Mouse (Mus musculus): ENCODE results near the gene Galnt17.

The Galnt17 gene

GRCm38 (mm10) chr5:131246591-131246990 is 61.7 kb downstream of the Galnt17 start:
- DNase-seq (ENCODE audit: low read depth in 2 of 2, low spot score in 2 of 2), result no peak

DNA sequence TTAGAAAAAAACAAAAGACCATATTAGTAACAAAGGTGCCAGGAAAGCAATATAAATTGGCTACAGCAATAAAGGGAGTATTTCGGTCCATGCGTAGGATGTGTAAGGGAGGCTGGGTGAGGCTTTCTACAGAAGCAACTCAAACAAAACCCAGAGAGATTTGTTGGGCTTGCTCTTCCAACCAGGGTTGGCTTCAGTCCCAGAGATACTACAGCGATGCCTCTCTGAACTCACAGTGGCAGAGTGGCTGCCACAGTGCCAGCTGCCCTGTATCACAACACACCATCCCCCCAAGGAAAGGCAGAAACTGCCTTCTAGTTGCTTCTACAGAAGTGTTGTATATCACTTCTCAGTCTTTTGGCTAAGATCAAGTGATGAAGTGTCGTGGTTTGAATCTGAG is 66.6 kb downstream of the Galnt17 start:
- no peak for DNase-seq (ENCODE audit: low read depth in 2 of 2, low spot score in 2 of 2)

- DNase-seq (ENCODE audit: low read depth in 2 of 2, low spot score in 2 of 2), result no peak
Observed at GRCm38 (mm10) chr5:131239813-131240212, 68.5 kb downstream of the Galnt17 start.

- no peak for DNase-seq (ENCODE audit: low read depth in 2 of 2, low spot score in 2 of 2)
Observed at GRCm38 (mm10) chr5:131236906-131237305, 71.4 kb downstream of the Galnt17 start.

- no peak for DNase-seq (ENCODE audit: low read depth in 2 of 2, low spot score in 2 of 2)
Observed at GRCm38 (mm10) chr5:131233828-131234227, 74.5 kb downstream of the Galnt17 start.

- DNase-seq (ENCODE audit: low read depth in 2 of 2, low spot score in 2 of 2), result no peak
Observed at GRCm38 (mm10) chr5:131231060-131231459, 77.2 kb downstream of the Galnt17 start.

GRCm38 (mm10) chr5:131229744-131230143 is 78.6 kb downstream of the Galnt17 start:
- DNase-seq (ENCODE audit: low read depth in 2 of 2, low spot score in 2 of 2), result no peak

- no peak for DNase-seq (ENCODE audit: low read depth in 2 of 2, low spot score in 2 of 2)
Observed at GRCm38 (mm10) chr5:131223416-131223815, 84.9 kb downstream of the Galnt17 start.

GRCm38 (mm10) chr5:131222498-131223244 is 85.6 kb downstream of the Galnt17 start:
- DNase-seq (ENCODE audit: low read depth in 2 of 2, low spot score in 2 of 2), result no peak

DNA sequence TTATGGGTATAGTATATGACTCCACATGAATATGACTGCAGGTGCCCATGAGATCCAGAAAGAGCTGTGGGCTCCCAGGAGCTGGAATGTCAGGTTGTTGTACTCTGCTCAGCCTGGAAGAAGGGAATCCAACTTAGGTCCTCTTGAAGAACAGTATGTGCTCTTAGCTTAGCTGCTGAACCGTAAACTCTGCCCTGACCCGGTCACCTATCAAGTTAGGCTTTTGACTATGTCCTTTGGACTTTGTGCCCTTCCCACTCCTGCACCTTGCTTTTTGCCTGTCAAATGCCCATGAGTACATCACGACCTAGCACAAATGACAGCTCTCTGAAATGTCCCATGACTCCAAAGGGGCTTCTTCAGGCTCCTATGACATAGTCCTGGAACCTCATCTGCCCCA is 90.1 kb downstream of the Galnt17 start:
- DNase-seq (ENCODE audit: low read depth in 2 of 2, low spot score in 2 of 2), result no peak

DNA sequence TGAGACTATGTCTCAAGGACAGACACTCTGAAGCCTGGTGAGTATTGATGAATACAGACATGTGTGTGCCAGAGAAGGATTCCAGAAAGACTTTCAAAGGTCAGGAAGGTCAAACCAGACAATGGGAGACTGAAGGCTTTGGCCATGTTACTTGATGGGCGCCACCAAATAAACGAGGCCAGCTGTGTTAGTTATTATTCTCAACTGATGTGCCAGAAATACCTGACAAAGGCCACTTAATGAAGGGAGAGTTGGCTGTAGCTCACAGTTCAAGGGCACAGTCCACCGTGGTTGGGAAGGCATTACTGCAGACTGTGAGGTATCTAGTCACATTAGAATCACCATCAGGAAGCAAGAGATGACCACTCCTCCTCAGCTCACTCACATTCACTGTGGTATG is 96.7 kb downstream of the Galnt17 start:
- DNase-seq (ENCODE audit: low read depth in 2 of 2, low spot score in 2 of 2), result no peak

- no peak for DNase-seq (ENCODE audit: low read depth in 2 of 2, low spot score in 2 of 2)
Observed at GRCm38 (mm10) chr5:131201146-131201545, 107.2 kb downstream of the Galnt17 start.

GRCm38 (mm10) chr5:131192311-131192710 is 116.0 kb downstream of the Galnt17 start:
- no peak for DNase-seq (ENCODE audit: low read depth in 2 of 2, low spot score in 2 of 2)

GRCm38 (mm10) chr5:131184566-131184965 is 123.7 kb downstream of the Galnt17 start:
- DNase-seq (ENCODE audit: low read depth in 2 of 2, low spot score in 2 of 2), result no peak

GRCm38 (mm10) chr5:131181231-131181630 is 127.1 kb downstream of the Galnt17 start:
- DNase-seq (ENCODE audit: low read depth in 2 of 2, low spot score in 2 of 2), result no peak

- DNase-seq (ENCODE audit: low read depth in 2 of 2, low spot score in 2 of 2), result no peak
Observed at GRCm38 (mm10) chr5:131180756-131181155, 127.5 kb downstream of the Galnt17 start.

GRCm38 (mm10) chr5:131177851-131178250 is 130.4 kb downstream of the Galnt17 start:
- no peak for DNase-seq (ENCODE audit: low read depth in 2 of 2, low spot score in 2 of 2)

GRCm38 (mm10) chr5:131177168-131177567 is 131.1 kb downstream of the Galnt17 start:
- no peak for DNase-seq (ENCODE audit: low read depth in 2 of 2, low spot score in 2 of 2)

DNA sequence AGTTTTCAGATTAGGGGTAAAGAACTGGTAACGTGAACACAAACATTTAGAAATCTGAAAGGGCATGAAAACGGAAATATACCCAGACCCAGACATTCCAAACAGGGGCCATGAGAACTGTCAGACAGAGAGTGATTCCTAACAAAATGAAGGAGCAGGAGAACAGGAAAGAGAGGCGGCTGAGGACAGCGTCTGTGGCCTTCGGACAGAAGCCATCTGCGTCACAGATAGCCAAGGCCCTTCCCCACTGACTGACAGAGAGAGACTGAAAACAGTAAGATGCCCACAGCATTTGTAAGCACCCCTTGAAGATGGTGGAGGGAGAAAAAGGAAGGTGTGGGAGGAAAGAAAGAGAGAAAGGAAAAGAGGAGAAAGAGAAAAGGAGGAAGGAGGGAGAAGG is 139.1 kb downstream of the Galnt17 start:
- no peak for DNase-seq (ENCODE audit: low read depth in 2 of 2, low spot score in 2 of 2)

DNA sequence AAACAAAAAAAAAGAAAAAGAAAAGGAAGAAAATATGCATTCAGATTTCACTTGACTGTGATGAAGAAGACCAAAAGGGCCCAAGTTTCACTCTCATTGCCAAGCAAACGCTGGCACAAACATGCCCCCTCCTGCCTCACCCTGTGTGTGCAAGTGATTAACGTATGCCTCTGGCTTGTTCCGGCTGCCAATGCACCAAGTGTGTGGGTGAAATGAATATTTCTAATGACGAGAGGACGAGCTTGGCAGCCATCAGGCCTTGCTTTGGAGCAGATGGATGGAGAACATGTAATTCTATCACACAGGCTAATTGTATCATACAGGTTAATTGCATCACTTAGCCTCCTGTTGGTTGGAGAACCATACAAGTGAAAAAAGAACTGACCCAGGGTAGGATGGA is 140.9 kb downstream of the Galnt17 start:
- no peak for DNase-seq (ENCODE audit: low read depth in 2 of 2, low spot score in 2 of 2)

DNA sequence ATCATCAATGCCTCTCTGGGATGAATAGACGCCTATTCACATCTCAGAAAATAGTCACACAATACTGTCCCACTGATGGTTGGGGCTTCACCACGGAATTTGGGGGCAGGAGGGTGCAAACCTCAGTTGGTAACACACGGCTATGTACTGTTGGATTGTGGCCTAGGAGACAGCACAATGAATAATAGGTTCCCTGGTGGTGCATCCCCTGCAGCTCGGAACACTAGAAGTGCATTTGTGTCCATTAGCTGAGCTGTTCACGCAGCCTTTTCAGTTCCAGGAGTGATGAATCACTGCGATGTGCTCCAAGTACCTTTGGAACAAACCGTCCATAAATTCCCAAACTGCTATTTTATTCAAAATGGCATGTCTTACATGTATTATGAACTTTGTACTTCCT is 142.6 kb downstream of the Galnt17 start:
- DNase-seq (ENCODE audit: low read depth in 2 of 2, low spot score in 2 of 2), result no peak

DNA sequence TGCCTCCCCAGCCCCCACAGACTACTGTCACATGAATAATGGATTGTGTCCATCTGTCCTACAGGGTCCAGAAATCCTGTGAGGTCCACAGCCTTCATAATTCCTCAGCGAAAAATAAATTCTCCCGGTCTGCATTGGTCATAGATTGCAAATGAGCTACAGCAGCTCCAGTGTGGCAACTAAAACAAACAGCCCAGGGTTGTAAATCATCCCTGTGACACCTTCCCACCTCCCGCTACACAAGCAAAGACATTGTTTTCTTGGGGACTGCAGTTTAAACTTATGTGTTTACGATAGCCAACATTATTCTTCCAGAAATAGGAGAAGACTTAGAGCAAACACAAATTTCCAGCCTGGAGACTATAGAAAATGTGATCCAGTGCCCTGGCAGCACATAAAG is 150.4 kb downstream of the Galnt17 start:
- no peak for DNase-seq (ENCODE audit: low read depth in 2 of 2, low spot score in 2 of 2)

- DNase-seq (ENCODE audit: low read depth in 2 of 2, low spot score in 2 of 2), result no peak
Observed at GRCm38 (mm10) chr5:131156323-131156722, 152.0 kb downstream of the Galnt17 start.
